Mouse (Mus musculus) MEL (cell line): ENCODE measurements around the gene Glipr2. TPM values are rescaled to one million over a fixed set of nuclear protein-coding genes. Genes with fewer than 3 reads are reported as not detected.

Experiments used
- DNase-seq: peaks from one replicate; pipeline ENCODE4 v3.0.0; 2011; ENCODE audit warnings: low read depth, low spot score
- H3K27ac ChIP-seq: 2 replicates; pipeline ENCODE4 v1.5.1; 2012; ENCODE audit warnings: low read depth, mild to moderate bottlenecking, control low read depth, low read length, moderate library complexity; ENCODE audit not compliant: control insufficient read depth
- H3K27me3 ChIP-seq, 2 experiments: fragments of 150-350 bp in 1 of 2; sonication (generic) in 1 of 2; 2 replicates each; pipeline ENCODE4 v1.6.1; 2012; ENCODE audit warnings: low read length in 2 of 2, mild to moderate bottlenecking in 2 of 2, improper control_type of control experiment in 1 of 2, moderate library complexity in 1 of 2; ENCODE audit not compliant: insufficient read depth in 2 of 2, control insufficient read depth in 1 of 2
- H3K36me3 ChIP-seq, 2 experiments: 2 replicates each; pipeline ENCODE4 v1.6.1; 2012 to 2014; ENCODE audit warnings: low read length in 2 of 2, improper control_type of control experiment in 1 of 2, inconsistent platforms in 1 of 2, mild to moderate bottlenecking in 1 of 2; ENCODE audit not compliant: insufficient read depth in 2 of 2, control insufficient read depth in 1 of 2
- H3K4me1 ChIP-seq, 2 experiments: fragments of 150-350 bp in 1 of 2; sonication (generic) in 1 of 2; 2 replicates each; pipeline ENCODE4 v1.6.1; 2012; ENCODE audit warnings: low read length in 2 of 2, improper control_type of control experiment in 1 of 2, mild to moderate bottlenecking in 1 of 2; ENCODE audit not compliant: insufficient read depth in 2 of 2, control insufficient read depth in 1 of 2
- H3K4me3 ChIP-seq, 2 experiments: fragments of 150-350 bp in 1 of 2; sonication (generic) in 1 of 2; 2 replicates each; pipeline ENCODE4 v1.5.1; 2012; ENCODE audit warnings: low read depth in 2 of 2, low read length in 2 of 2, mild to moderate bottlenecking in 2 of 2, moderate library complexity in 2 of 2, control low read depth in 1 of 2, improper control_type of control experiment in 1 of 2; ENCODE audit not compliant: control insufficient read depth in 1 of 2, insufficient read depth in 1 of 2
- H3K79me2 ChIP-seq: 2 replicates; pipeline ENCODE4 v1.6.1; 2012; ENCODE audit warnings: mild to moderate bottlenecking, low read length, moderate library complexity; ENCODE audit not compliant: control insufficient read depth, poor library complexity, insufficient read depth
- H3K9ac ChIP-seq: 2 replicates; pipeline ENCODE4 v1.6.1; 2012; ENCODE audit warnings: low read depth, mild to moderate bottlenecking, control low read depth, low read length, moderate library complexity; ENCODE audit not compliant: control insufficient read depth, poor library complexity, severe bottlenecking
- H3K9me3 ChIP-seq: fragments of 150-350 bp; sonication (generic); replicated peaks from 2 replicates; pipeline ENCODE4 v1.6.1; 2012; ENCODE audit warnings: mild to moderate bottlenecking, low read length, improper control_type of control experiment, moderate library complexity; ENCODE audit not compliant: insufficient read depth
- BHLHE40 ChIP-seq: IDR thresholded peaks from 2 replicates; pipeline ENCODE4 v1.6.1; 2012; ENCODE audit warnings: low read depth, mild to moderate bottlenecking, inconsistent platforms, low read length, improper control_type of control experiment, borderline replicate concordance
- CHD1 ChIP-seq: IDR thresholded peaks from 2 replicates; pipeline ENCODE4 v1.6.1; 2012; ENCODE audit warnings: low read depth, mild to moderate bottlenecking, inconsistent platforms, low read length, improper control_type of control experiment
- CHD2 ChIP-seq: IDR thresholded peaks from 2 replicates; pipeline ENCODE4 v1.6.1; 2011; ENCODE audit warnings: low read length, improper control_type of control experiment
- E2F4 ChIP-seq: IDR thresholded peaks from 2 replicates; pipeline ENCODE4 v1.6.1; 2011; ENCODE audit warnings: low read depth, low read length, improper control_type of control experiment, borderline replicate concordance
- EP300 ChIP-seq, 2 experiments: IDR thresholded peaks; 2 replicates each; pipeline ENCODE4 v1.6.1; 2011; ENCODE audit warnings: improper control_type of control experiment in 2 of 2, low read length in 2 of 2, low read depth in 1 of 2, mild to moderate bottlenecking in 1 of 2
- GABPA ChIP-seq: IDR thresholded peaks from 2 replicates; pipeline ENCODE4 v1.6.1; 2012; ENCODE audit warnings: low read depth, mild to moderate bottlenecking, inconsistent platforms, low read length, improper control_type of control experiment, moderate library complexity
- GATA1 ChIP-seq: IDR thresholded peaks from 2 replicates; pipeline ENCODE4 v1.6.1; 2011; ENCODE audit warnings: low read depth, low read length, improper control_type of control experiment
- KAT2A ChIP-seq: conservative IDR thresholded peaks from 2 replicates; pipeline ENCODE4 v1.6.1; 2012; ENCODE audit warnings: low read depth, low read length, improper control_type of control experiment, inconsistent platforms
- MAFK ChIP-seq: IDR thresholded peaks from 2 replicates; pipeline ENCODE4 v1.6.1; 2011; ENCODE audit warnings: low read depth, mild to moderate bottlenecking, low read length, improper control_type of control experiment, borderline replicate concordance
- MAZ ChIP-seq: IDR thresholded peaks from 2 replicates; pipeline ENCODE4 v1.6.1; 2012; ENCODE audit warnings: low read depth, mild to moderate bottlenecking, inconsistent platforms, low read length, improper control_type of control experiment
- MEF2A ChIP-seq: IDR thresholded peaks from 2 replicates; pipeline ENCODE4 v1.6.1; 2014; ENCODE audit warnings: low read depth, mild to moderate bottlenecking, inconsistent platforms, low read length, improper control_type of control experiment; ENCODE audit not compliant: poor library complexity, insufficient replicate concordance, severe bottlenecking; ENCODE audit errors: extremely low read depth
- MYB ChIP-seq: IDR thresholded peaks from 2 replicates; pipeline ENCODE4 v1.6.1; 2011; ENCODE audit warnings: mild to moderate bottlenecking, low read depth, low read length, improper control_type of control experiment
- MYC ChIP-seq: IDR thresholded peaks from 2 replicates; pipeline ENCODE4 v1.6.1; 2011; ENCODE audit warnings: low read depth, mild to moderate bottlenecking, low read length, improper control_type of control experiment, moderate library complexity
- NRF1 ChIP-seq: IDR thresholded peaks from 2 replicates; pipeline ENCODE4 v1.6.1; 2014; ENCODE audit warnings: low read depth, mild to moderate bottlenecking, inconsistent platforms, low read length, improper control_type of control experiment, moderate library complexity; ENCODE audit not compliant: poor library complexity, insufficient read depth, severe bottlenecking
- POLR2AphosphoS2 ChIP-seq: IDR thresholded peaks from 2 replicates; pipeline ENCODE4 v1.6.1; 2011; ENCODE audit warnings: low read length, improper control_type of control experiment
- POLR2AphosphoS5 ChIP-seq: IDR thresholded peaks from 2 replicates; pipeline ENCODE4 v1.6.1; 2012; ENCODE audit warnings: low read depth, borderline replicate concordance, mild to moderate bottlenecking, inconsistent platforms, low read length, moderate library complexity, mixed read lengths
- RAD21 ChIP-seq: IDR thresholded peaks from 2 replicates; pipeline ENCODE4 v1.6.1; 2011; ENCODE audit warnings: mild to moderate bottlenecking, low read depth, low read length, improper control_type of control experiment
- RCOR1 ChIP-seq: IDR thresholded peaks from 2 replicates; pipeline ENCODE4 v1.6.1; 2012; ENCODE audit warnings: low read depth, mild to moderate bottlenecking, inconsistent platforms, low read length, improper control_type of control experiment
- SMC3 ChIP-seq: IDR thresholded peaks from 2 replicates; pipeline ENCODE4 v1.6.1; 2011; ENCODE audit warnings: low read depth, low read length, improper control_type of control experiment
- TAL1 ChIP-seq: IDR thresholded peaks from 2 replicates; pipeline ENCODE4 v1.6.1; 2012; ENCODE audit warnings: mild to moderate bottlenecking, inconsistent platforms, low read length, moderate library complexity, mixed read lengths
- TBP ChIP-seq: IDR thresholded peaks from 2 replicates; pipeline ENCODE4 v1.8.0; 2011; ENCODE audit warnings: low read depth, low read length, improper control_type of control experiment
- TCF12 ChIP-seq: IDR thresholded peaks from 2 replicates; pipeline ENCODE4 v1.6.1; 2014; ENCODE audit warnings: low read depth, mild to moderate bottlenecking, inconsistent platforms, low read length, improper control_type of control experiment, moderate library complexity
- UBTF ChIP-seq: IDR thresholded peaks from 2 replicates; pipeline ENCODE4 v1.6.1; 2012; ENCODE audit warnings: low read depth, mild to moderate bottlenecking, inconsistent platforms, low read length, improper control_type of control experiment, moderate library complexity, borderline replicate concordance; ENCODE audit not compliant: insufficient read depth
- ZC3H11A ChIP-seq: IDR thresholded peaks from 2 replicates; pipeline ENCODE4 v1.6.1; 2012; ENCODE audit warnings: low read depth, mild to moderate bottlenecking, inconsistent platforms, low read length, improper control_type of control experiment
- ZMIZ1 ChIP-seq: IDR thresholded peaks from 2 replicates; pipeline ENCODE4 v1.6.1; 2012; ENCODE audit warnings: low read depth, mild to moderate bottlenecking, inconsistent platforms, low read length, improper control_type of control experiment, moderate library complexity
- polyA plus RNA-seq, 2 experiments: library from polyadenylated mRNA; stranded (reverse) in 1 of 2; unstranded in 1 of 2; fragments of >175 nt in 1 of 2; fragments of >200 nt in 1 of 2; gene quantifications; 2 replicates each; pipeline versions ENCODE4 v1.2.1 to v1.2.4; 2012; ENCODE audit warnings: low replicate concordance in 2 of 2, low read depth in 1 of 2; ENCODE audit not compliant: insufficient read length in 2 of 2, insufficient read depth in 1 of 2, missing spikeins in 1 of 2
- total RNA-seq: library from RNA; depleted of rRNA; stranded (reverse); fragments of 300-350 nt; gene quantifications from 2 replicates; pipeline ENCODE4 v1.2.3, GENCODE M21; 2012

Gene Glipr2
- total and polyA plus RNA-seq, 3 experiments: 22.8 to 25.0 TPM; not detected in 1

DNA sequence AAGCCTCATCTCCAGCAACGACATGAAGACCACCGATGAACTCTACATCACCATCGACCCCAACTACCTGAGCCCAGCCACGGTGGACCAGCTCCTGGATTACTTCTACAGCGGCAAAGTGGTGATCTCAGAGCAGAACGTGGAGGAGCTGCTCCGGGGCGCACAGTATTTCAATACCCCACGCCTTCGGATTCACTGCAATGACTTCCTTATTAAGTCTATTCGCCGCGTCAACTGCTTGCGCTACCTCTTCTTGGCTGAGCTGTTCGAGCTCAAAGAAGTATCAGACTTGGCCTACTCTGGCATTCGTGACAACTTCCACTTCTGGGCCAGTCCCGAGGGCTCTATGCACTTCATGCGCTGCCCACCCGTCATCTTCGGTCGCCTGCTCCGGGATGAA is 26.6 kb downstream of the Glipr2 start:
- Histone ChIP-seq H3K36me3 (no peaks in the 10 kb centered on the region), H3K79me2 (no peaks in the 10 kb centered on the region; the same call in 1 of the 2 replicates), H3K4me3 (no peak overlapping the region), H3K27ac (no peak overlapping the region), H3K4me1 (0 out of 4 replicates have a peak, but pooled peaks cover 0 to 6% of the 10 kb centered on the region in 2 experiments), H3K9ac (no peak overlapping the region), H3K9me3 (no peaks in the 10 kb centered on the region), H3K27me3 (no peaks in the 10 kb centered on the region)
- DNase-seq: no peak
- TF ChIP-seq UBTF (no peak), CHD1 (no peak), MAZ (no peak), TAL1 (no peak), E2F4 (no peak), TCF12 (no peak), MYB (no peak), RAD21 (no peak), GATA1 (no peak), ZC3H11A (no peak), GABPA (no peak), BHLHE40 (no peak), POLR2AphosphoS2 (no peak), EP300 (IDR thresholded peaks at IDR 0.05; ENCODE audit: low read depth in 1 of 2, low read length in 2 of 2) (no peak), MYC (no peak), MAFK (no peak), POLR2AphosphoS5 (no peak), ZMIZ1 (no peak)

DNA sequence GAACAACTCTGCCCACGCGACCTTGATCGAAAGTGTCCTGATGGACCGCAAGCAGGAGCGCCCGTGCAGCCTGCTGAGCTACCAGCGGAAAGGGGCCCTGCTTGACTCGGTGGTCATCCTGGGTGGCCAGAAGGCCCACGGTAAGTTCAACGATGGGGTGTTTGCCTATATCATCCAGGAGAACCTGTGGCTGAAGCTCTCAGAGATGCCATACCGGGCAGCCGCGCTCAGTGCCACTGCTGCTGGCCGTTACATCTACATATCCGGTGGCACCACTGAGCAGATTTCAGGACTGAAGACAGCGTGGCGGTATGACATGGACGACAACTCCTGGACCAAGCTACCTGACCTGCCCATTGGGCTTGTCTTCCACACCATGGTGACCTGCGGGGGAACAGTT is 27.1 kb downstream of the Glipr2 start:
- no peaks in the 10 kb centered on the region for H3K36me3 ChIP-seq
- no peaks in the 10 kb centered on the region for H3K9me3 ChIP-seq
- no peak for TF ChIP-seq MAZ
- TF ChIP-seq SMC3: no peak
- TF ChIP-seq NRF1: no peak
- no peak for TF ChIP-seq TBP
- TF ChIP-seq MEF2A: no peak
- TF ChIP-seq POLR2AphosphoS5: no peak
- no peak for TF ChIP-seq RCOR1
- TF ChIP-seq CHD2: no peak
- TF ChIP-seq KAT2A: no peak
- no peak for TF ChIP-seq ZC3H11A
- no peak for TF ChIP-seq MAFK
- no peak for TF ChIP-seq GABPA
- 0 out of 4 replicates have a peak, but pooled peaks cover 0 to 6% of the 10 kb centered on the region in 2 experiments for H3K4me1 ChIP-seq
- no peak overlapping the region for H3K27ac ChIP-seq
- no peaks in the 10 kb centered on the region; the same call in 1 of the 2 replicates for H3K79me2 ChIP-seq
- H3K9ac ChIP-seq: no peak overlapping the region
- H3K4me3 ChIP-seq: no peak overlapping the region
- H3K27me3 ChIP-seq: no peaks in the 10 kb centered on the region
- DNase-seq: no peak
